Mouse (Mus musculus) mature B cell (primary cell): ENCODE results near the gene Nvl.

Experiments
- in situ Hi-C: fragments of 300-500 bp; cut with MboI; formaldehyde crosslinking; loops from 2 replicates; pipeline ENCODE4 v1.14.3; 2019

Nvl gene

DNA sequence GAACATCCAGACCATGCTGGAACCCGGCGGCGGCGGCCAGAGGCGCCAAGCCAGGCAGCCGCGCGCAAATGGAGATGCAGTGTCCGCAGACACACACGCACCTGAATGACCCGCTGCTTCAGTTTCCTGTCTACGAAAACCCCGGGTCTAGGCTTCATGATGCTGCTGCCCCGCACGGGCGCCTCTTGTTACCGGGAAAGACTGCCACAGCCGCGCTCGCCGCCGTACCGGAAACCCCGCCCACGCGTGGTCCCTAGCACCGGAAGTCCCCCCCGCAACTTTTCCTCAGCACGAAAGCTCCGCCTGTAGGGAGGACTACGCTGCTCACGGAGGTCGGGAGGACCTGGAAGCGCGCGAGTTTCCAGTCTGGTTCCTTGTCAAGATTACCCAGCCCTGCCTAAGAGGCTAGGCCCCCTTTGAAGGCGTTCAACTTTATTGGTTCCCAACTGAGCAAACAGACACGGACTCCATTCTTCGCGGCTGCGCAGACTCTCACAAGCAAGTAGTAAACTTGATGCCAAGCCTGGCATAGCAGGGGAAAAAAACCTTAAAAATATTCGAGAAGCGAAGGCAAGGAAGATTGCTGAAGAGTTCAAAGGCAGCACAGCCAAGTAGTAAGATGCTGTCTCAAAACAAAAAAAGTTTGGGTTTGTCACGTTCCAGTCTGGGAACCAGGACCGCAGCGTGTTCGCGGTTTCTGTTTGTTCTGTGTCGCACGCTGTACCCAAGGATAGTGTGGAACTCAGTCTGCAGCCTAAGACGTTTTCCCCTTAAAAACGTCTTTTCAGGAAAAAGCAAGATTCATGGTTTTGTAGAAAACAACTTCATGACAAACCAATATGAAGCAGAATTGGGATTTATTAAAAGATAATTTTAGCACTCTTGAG is at the start of gene Nvl, which contains the start of gene Cnih4:
Gene Nvl (minus strand): TSS at position 255 of the 887 bp plus-strand sequence.
Gene Cnih4 (plus strand): TSS at position 744 of the 887 bp plus-strand sequence.
- in situ Hi-C loops, result no loop called here

DNA sequence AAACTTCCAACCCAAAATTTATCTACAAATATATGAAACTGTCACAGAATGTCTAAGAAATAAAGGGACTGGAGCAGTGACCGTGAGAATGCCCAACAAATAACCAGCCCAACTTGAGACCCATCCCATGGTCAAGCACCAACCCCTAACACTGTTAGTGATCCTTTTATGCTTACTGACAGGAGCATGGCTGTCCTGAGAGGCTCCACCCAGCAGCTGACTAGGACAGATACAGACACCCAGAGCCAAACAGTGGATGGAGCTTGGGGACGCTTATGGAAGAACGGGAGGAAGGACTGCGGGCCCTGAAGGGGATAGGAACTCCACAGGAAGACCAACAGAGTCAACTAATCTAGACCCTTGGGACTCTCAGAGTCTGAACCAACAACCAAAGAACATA is 44.9 kb upstream of the Nvl start:
- in situ Hi-C loops, result no loop called here

DNA sequence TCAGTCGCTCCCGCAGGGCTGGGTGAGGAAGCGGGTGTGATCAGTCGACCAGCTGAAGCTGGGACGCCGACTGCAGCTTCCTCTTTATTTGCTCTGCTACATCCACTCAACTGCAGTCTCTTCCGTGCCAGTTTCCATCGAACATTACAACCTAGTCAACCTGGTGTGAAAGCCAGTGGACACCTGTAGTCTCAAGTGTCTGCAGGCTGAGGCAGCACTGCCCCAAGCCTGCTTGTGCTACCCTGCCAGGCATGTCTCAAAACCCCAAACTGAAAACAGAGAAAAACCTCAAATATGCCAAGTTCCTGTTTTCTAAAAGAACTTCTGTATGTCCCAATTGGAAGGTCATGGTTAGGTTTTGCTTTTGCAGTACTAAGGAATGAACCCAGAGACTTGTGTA is 26.2 kb upstream of the Nvl start:
- in situ Hi-C loops, result no loop called here

DNA sequence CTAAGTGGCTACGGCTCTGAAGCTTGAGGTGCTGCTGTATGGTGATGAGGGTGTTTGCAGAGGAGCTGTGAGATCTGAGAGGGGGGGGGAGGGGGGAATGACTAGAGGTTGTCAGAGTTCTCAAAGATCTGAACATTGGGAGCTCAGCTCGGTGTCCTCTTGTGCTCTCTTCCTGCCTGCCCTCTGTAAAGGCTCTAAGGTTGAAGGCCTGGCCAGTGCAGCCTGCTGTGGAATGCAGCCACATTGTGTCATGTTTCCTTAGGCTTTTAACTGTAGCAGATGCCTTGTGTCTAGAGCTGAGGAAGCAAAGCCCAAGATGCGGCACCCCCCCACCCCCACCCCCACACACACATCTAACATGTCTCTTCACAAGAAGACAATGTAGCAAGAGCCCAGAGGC is 24.4 kb upstream of the Nvl start:
- in situ Hi-C loops, result no loop called here

DNA sequence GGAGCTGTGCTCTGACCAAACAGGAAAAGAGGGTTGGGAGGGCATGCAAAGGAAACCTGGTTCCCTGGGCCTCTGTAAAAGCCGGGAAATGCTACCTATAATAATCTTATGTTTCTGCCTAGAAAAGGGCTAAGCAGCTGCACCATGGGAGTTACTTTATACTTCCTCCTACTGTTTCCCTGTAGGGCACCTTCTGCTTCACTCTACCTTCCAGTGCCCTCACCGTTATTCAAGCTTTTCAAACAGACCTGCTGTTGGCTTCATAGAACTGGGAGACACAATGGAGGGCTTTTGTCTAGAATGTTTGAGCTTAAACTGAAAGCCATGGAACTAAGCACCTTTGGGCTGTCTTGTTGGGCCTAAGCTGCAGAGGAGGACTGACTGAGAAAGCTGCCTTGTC is 23.8 kb upstream of the Nvl start:
- in situ Hi-C loops, result no loop called here

DNA sequence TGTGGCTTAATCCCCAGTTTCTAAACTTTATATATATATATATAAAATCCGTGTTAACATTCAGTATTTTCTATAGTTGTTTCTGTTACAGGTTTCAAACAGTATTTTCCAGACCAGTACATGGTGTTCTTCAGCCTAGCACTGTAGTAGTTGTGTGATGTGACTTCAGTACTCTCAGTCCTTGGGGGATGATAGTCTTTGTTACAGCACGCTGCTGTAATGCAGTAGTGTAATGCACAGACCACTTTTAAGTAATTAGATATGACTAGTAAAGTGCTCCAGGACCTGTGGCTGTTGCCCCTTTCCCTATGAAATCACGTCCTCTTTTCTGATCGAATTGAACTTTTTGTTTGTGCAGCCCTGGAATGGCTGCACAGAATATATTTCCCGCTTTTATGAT is 7.5 kb upstream of the Nvl start:
- in situ Hi-C loops, result no loop called here

DNA sequence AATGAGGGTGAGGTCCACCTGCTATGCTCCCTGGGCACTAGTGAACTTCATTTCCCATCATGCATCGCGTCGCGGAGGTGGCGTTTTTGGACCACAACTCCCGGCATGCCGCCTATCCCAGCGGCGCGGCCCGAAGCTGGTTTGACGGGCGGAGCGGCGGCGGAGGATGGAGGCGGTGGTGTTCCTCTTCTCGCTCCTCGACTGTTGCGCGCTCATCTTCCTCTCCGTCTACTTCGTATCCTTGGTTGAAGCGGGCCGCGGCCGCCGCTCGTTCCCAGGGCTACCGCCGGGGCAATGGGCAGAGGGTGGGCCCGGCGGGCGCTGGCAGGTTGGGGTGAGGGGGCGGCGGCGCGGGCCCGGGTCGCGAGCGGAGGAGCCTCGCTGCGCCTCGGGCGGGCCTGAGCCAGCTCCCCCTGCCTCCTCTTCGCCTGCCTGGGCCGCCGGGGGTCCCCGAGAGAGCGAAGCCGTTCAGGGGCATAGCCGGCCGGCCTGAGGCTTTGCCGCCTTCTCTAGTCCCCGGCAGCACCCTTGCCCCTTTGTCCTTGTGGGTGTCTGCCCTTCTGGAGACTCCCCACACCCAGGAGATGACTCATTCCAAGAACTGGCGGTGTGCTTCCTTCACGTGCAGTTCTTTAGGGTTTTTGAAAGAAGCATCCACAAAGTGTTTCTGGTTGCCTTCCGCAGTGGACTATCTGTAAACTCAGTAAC is 7.0 kb upstream of the Nvl start:
- in situ Hi-C loops, result no loop called here

DNA sequence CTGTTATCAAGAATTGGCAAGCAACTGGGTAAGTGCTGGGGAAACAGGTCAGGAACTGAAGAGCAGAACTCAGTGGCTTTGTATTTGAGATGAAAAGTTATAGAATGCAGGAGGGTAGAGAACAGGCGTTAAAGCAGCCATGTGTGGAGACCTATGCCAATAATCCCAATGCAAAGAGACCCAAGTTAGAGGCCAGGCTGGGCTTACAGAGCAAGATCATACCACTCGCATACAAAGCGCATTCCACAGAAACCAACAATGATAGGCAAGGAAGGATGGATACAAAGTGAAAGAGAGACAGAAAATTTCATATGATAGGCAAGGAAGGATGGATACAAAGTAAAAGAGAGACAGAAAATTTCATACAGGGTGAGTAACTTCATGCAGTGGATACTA is 6.4 kb upstream of the Nvl start:
- in situ Hi-C loops, result no loop called here

DNA sequence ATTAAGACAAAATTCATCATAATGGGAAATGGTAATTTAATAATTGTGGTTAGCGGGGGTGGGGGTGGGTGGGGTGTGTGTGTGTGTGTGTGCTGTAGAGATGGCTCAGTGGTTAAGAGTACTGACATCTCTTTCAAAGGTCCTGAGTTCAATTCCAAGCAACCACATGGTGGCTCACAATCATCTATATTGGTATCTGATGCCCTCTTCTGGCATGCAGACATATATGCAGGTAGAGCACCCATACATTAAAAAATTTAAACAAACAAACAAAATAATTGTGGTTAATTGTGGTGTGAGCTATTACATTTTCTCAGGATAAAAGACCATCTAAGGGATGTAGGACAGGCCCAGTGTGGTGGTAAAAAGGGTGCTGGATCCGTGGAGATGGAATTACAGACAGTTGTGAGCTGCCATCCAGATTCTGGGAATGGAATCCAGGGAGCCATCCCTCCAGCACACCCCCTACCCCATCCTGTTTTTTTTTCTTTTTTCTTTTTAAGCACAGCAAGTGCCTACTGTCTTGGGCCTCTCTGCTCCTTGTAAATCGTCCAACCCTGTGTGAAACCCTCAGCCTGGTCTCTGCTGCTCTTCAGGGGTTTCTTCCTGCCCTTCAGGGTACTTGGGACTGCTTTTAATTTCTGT is 5.5 kb upstream of the Nvl start:
- in situ Hi-C loops, result no loop called here

DNA sequence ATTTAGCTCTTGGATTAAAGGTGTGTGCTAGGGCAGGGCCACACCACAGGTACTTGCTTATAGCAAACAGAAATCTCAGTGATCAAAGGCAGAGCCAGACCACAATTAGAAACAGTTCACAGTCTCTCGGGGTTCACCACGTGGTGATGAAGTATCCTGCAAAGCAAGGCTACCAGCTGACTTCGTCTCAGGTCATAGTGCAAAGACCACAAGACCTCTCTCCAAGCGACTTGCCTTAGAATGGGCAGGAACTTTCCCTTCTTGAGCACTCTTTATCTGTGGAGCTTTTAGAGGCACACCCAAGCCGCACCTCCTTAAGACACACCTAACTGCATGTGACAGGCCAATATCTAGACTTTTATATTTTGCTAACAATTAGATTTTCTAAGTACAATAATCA is 4.5 kb upstream of the Nvl start:
- in situ Hi-C loops, result no loop called here

DNA sequence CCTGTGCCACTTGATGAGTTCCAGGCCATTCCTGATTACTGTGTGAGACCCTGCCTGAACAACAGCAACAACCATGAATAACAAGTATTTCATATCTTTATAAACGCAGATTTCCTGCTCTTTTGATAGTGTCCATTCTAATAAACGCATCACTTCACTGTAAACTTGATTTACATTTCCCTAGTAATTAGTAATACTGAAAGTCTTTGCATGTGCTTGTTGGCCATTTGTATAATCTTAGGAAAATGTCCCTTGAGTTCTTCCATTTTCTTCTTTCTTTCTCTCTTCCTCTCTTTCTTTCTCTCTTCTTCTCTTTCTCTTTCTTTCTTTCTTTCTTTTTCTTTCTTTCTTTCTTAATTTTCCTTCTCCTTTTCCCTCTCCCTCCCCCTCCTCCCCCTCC is 2.2 kb upstream of the Nvl start:
- in situ Hi-C loops, result no loop called here

DNA sequence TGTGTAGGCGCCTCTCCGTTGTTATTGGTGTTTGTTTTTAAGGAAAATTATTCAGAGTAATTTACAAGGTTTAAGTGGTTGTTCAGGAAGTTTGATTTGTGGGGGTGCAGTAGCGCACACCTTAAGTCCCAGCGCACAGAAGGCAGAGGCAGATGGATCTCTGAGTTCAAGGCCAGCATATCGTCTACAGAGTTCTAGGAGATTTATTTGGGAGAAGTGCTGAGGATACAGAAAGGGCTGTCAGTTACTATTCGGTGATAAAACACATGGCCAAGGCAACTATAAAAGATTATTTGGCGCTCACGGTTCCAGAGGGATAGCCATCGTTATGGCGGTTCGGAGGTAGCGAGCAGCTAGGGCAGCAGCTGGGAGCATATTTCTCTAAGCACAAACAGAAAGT is 962 bp upstream of the Nvl start:
- in situ Hi-C loops, result no loop called here

DNA sequence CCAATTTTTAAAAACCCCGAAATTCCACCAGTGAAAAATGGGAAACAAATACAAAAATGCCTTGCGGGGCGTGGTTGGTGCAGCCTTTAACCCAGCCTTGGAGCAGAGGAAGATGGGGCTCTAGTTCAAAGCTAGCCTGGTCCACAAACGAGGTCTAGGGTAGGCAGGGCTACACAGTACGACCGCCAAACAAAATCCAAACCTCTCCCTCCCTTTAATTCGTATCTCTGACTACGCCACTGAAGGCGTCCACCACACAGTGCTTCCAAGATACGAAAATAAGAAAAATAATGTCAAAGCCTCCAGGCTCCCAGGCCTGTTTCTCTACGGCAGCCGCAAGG is 425 bp downstream of the Nvl start:
- in situ Hi-C loops, result no loop called here

DNA sequence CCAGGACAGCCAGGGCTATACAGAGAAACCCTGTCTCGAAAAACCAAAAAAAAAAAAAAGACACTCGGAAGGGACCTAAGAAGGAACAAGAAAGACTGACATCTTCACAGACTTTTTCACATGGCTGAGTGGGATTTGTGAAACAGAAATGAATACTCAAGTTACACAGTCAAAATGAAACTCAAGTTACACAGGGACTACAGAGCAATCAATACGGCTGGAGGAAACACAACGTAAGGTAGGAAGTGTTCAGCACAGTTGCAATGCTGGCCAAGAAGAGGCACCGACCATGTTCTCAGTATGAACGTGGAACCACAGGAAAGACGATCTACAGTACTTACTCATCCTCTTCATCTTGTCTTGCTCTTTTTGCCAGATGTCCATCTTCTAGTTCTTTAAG is 5.3 kb downstream of the Nvl start:
- in situ Hi-C loops, result no loop called here

DNA sequence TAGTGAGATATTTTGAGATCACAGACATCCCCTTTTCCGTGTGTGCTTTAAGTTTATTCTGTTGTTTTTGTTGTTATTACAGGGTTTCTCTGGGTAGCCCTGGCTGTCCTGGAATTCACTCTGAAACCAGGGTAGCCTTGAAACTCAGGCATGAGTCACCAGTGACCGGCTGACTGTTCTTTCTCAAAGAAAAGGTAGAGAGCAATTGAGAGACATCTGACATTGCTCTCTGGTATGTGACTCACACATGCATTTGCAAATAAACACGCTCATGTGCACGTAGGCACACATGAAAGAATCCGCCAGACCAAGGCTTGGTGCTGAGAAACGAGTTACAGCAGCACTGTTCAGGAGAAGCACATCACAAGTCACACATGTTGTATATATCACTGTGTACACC is 12.1 kb downstream of the Nvl start:
- in situ Hi-C loops, result no loop called here

DNA sequence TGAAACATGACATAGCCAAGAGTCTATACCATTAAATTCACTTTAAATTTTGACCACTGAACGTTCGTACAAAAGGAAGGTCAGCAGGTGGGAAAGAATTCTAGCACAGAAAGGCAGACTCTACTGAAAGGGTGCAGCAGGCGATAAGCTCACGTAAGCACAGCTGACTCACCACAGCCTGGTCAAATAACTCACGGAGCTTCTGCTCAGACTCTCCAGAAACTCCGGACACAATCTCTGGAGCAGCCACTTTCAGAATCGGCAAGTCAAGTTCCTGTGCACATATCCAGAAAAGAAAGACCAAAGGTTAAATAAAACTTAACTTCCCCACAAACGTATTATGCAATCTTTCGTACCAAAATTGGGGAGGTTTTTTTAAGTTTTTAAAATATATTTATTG is 17.2 kb downstream of the Nvl start:
- in situ Hi-C loops, result no loop called here

DNA sequence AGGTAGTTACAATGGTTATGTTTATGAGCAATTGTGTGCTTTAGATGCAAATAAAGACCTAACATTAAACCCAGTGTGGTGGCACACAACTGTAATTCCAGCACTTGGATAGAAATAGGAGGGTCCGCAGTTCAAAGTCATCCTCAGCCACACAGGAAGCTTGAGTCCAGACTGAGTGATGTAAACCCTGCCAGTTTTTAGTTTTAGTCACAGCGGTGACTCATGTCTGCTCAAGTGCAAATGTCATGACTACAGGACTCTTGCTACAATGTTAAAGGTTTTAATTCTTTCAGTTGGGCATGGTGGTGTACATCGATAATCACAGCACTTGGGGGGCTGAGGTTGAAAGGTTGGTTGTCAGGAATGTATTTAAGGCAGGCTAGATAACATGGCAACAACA is 18.1 kb downstream of the Nvl start:
- in situ Hi-C loops, result no loop called here

DNA sequence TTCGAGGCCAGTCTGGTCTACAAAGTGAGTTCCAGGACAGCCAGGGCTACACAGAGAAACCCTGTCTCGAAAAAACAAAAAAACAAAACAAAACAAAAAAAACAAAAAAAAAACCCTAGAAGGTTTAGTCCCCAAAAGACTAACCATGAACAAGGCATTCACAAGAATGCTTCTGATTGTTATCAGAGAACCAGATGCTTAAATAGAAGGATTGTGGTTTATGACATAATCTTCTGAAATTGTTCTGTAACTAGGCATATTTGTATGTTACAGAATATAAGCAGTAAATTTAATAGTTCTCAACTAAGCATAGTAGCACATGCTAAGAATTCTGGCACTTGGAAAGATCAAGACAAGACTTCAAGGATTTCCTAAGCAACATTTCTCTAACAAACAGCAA is 19.9 kb downstream of the Nvl start:
- in situ Hi-C loops, result no loop called here

DNA sequence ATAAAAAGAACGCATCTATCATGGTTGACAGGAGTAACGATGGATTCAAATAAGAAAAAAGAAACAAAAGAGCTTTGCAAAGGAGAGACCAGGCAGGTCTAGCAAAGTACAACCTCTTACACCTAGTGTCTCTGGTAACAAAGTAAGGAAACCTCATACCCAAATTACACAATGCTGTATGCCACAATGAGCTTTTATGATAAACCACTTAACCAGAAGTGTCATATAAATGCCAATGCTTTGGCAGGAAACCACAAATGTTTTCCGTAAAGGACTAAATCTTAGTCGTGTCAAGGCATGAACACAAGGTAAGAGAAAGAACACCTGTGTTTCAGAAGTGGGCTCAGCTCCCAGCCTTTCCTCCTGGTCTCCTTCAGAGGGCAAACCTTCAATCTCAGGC is 26.9 kb downstream of the Nvl start:
- in situ Hi-C loops, result no loop called here

DNA sequence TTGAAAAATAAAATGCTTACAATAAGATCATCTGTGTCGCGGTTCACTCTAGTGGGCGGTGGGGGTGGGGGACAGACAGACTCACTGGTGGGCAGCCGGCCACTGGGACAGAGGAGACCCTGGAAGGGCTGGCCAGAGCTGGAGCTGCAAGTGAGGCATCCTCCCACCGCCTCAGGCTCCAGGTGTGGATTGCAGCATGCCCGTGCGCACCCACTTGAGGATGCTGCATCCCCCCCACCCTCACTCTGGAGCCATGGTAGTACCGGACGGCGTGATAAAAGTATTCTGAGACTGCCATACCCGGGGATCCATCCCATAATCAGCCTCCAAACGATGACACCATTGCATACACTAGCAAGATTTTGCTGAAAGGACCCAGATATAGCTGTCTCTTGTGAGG is 54.0 kb downstream of the Nvl start:
- in situ Hi-C loops, result no loop called here

DNA sequence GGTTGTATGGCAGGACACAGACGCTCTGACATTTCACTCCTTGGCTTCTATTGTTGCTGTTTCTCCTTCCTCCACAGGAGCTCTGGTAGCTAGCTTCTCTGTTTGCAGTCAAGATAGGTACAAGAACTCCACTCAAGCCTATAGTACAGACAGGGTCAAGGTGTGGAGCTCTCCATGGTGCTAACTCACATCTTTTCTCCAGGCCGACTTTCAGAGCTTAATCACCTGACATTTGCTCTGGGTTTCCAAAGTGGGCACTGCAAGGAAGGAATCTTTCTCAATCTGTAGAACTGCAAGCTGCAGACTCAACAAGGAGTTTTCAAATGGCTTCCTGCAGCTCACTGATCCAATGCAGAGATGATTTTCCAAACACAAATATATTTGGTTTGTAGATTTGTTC is 60.0 kb downstream of the Nvl start:
- in situ Hi-C loops, result no loop called here

DNA sequence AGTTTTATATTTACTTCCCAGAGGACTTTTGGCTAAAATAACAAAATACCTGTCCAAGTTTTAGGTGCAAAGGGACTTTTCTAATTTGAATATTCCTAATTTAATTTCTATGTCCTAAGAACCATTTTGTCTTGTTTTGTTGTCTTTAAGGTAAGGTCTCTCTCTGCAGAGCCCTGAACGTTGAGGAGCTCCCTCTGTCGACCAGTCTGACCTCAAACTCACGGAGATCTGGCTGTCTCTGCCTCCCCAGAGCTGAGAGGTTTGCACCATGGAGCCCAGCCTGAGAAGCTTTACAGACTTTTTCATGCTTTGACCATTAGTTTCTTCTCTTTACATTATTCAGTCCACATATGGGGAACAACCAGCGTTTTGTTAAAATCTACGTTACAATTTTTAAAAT is 70.9 kb downstream of the Nvl start:
- in situ Hi-C loops, result no loop called here

DNA sequence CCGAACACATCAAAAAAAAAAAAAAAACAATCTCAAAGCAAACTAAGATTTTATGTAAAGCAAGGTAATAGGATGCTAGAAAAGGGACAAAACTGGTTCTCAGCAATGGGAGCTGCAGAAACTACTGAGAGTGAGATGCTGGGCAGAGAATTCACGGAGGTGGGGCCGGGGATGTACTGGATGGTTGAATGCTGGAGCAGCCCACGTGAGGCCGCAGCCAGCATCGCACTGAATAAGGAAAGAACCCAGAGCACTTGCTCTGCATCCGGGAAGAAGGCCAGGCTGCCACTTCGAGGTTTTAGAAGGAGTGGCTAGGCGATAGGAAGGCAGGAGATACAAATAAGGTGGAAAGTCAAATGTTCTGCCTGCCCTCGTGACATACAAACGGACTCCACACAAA is 74.3 kb downstream of the Nvl start:
- in situ Hi-C loops, result no loop called here
